Mouse (Mus musculus) neural tube, embryonic 11.5 days (tissue): ENCODE measurements around the gene Prickle1. TPM values are rescaled to one million over a fixed set of nuclear protein-coding genes. Genes with fewer than 3 reads are reported as not detected.

ENCODE experiments used
- ATAC-seq: fragments of 200-750 bp; cut with Nextera tagmentation; 2 replicates; pipeline ENCODE4 v1.8.0; 2017; ENCODE audit warnings: moderate number of reproducible peaks, mild to moderate bottlenecking, moderate TSS enrichment, moderate library complexity; ENCODE audit not compliant: insufficient read depth, low FRiP score, low TSS enrichment
- DNase-seq: peaks from one replicate; pipeline ENCODE4 v3.0.0-alpha.2; 2015; ENCODE audit warnings: low spot score
- H3K27ac ChIP-seq: fragments of 300-500 bp; sonication (generic); 2 replicates; pipeline ENCODE4 v1.5.1; 2014; ENCODE audit warnings: low read depth, mild to moderate bottlenecking, low read length
- H3K27me3 ChIP-seq: fragments of 300-500 bp; sonication (generic); 2 replicates; pipeline ENCODE4 v1.6.1; 2014; ENCODE audit warnings: mild to moderate bottlenecking, low read length, mixed read lengths; ENCODE audit not compliant: control insufficient read depth, insufficient read depth
- H3K36me3 ChIP-seq: fragments of 300-500 bp; sonication (generic); 2 replicates; pipeline ENCODE4 v1.6.1; 2014; ENCODE audit warnings: mild to moderate bottlenecking, low read length, moderate library complexity, mixed read lengths; ENCODE audit not compliant: control insufficient read depth, insufficient read depth
- H3K4me1 ChIP-seq: fragments of 300-500 bp; sonication (generic); 2 replicates; pipeline ENCODE4 v1.6.1; 2014; ENCODE audit warnings: low read length, mixed read lengths; ENCODE audit not compliant: control insufficient read depth, insufficient read depth
- H3K4me2 ChIP-seq: fragments of 300-500 bp; sonication (generic); 2 replicates; pipeline ENCODE4 v1.6.1; 2014; ENCODE audit warnings: low read depth, mild to moderate bottlenecking, moderate library complexity
- H3K4me3 ChIP-seq: fragments of 300-500 bp; sonication (generic); 2 replicates; pipeline ENCODE4 v1.5.1; 2014; ENCODE audit warnings: low read depth, low read length
- H3K9ac ChIP-seq: fragments of 300-500 bp; sonication (generic); 2 replicates; pipeline ENCODE4 v1.6.1; 2014; ENCODE audit warnings: mild to moderate bottlenecking, low read length
- H3K9me3 ChIP-seq: fragments of 300-500 bp; sonication (generic); 2 replicates; pipeline ENCODE4 v1.6.1; 2016; ENCODE audit warnings: low read length; ENCODE audit not compliant: control insufficient read depth
- WGBS: fragments of 180-500 bp; shearing (Covaris S2); extraction: QIAGEN DNeasy Blood & Tissue Kit; methylation state at CpG from one replicate; pipeline ENCODE4 v1.1.7; 2014; 5-methylcytosine and 5-hydroxymethylcytosine counted together
- polyA plus RNA-seq: library from polyadenylated mRNA; unstranded; fragments of >200 nt; fragmentation: Nextera tagmentation; extraction: Ambion mirVana; gene quantifications from 2 replicates; pipeline ENCODE4 v1.2.1, GENCODE M21; 2014

Prickle1 gene
- polyA plus RNA-seq, 1 experiment from 2014 or later: 19.9 TPM

DNA sequence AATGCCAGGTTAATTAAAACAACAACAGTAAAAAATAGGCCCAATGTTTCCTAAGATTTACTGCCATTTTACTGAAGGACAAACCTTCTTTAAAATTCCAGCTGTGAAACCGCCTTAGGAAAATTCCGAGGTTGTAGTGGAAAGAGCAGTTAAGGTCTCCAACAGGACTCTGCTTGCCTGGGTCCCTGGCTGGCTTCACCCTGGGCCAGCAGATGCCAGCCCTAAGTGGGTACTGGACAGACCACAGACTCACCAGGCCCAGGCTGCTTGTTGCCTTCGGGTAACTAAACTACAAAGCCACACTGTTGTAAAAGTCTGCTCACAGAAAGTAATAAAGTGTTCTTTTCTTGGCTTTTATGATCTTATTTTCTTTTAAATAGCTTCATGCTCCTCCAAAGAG is 26.8 kb downstream of the Prickle1 start:
- no peak for DNase-seq
- Histone ChIP-seq H3K9ac (no peak overlapping the region), H3K27me3 (no peaks in the 10 kb centered on the region), H3K4me3 (no peak overlapping the region), H3K36me3 (no peaks in the 10 kb centered on the region), H3K4me2 (no peak overlapping the region), H3K9me3 (no peaks in the 10 kb centered on the region), H3K4me1 (no peaks in the 10 kb centered on the region; the same call in 1 of the 2 replicates), H3K27ac (no peak overlapping the region)
- 21% methylated on average over 3 of the region's 3 CpGs for WGBS
- ATAC-seq: no peak

DNA sequence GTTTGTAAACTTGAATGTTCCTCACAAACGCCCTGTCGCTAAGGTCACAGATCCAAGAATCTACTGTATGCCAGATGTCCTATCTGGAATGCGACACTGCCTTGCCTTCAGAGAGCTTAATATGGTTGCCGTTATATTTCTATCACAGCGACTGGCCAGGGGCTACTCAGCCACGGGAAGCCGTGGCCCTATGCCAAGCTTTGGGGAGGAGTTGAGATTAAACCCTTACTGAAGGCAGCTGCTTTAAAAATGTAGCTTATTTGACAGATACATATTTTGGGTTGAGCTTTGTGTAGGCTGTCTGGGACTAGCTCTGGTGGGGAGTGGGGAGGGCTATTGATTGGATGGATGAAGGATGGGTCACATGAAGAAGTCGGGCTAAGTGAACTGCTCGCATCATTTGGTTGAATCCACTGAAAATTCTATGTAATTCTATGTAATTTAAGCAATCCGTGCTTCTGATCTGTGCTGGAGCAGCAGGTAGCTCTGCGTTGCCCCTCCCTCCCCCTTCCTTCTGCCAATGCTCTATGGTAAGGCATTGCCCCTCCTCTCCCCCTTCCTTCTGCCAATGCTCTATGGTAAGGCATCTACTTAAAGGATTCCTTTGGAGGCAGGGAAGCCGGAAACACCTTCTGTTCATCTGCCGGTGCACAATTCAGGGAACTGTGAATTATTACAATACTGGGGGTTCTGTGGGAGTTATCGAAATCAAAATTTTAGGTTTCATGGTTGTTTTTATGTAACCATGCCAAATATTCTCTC is 28.0 kb downstream of the Prickle1 start:
- Histone ChIP-seq H3K4me2 (no peak overlapping the region), H3K4me1 (peaks cover 4% of the 10 kb centered on the region), H3K4me3 (no peak overlapping the region), H3K9me3 (no peaks in the 10 kb centered on the region), H3K36me3 (no peaks in the 10 kb centered on the region), H3K27ac (no peak overlapping the region), H3K9ac (no peak overlapping the region), H3K27me3 (no peaks in the 10 kb centered on the region)
- DNase-seq: no peak
- ATAC-seq: no peak
- 74% methylated on average over 14 of the region's 14 CpGs for WGBS

DNA sequence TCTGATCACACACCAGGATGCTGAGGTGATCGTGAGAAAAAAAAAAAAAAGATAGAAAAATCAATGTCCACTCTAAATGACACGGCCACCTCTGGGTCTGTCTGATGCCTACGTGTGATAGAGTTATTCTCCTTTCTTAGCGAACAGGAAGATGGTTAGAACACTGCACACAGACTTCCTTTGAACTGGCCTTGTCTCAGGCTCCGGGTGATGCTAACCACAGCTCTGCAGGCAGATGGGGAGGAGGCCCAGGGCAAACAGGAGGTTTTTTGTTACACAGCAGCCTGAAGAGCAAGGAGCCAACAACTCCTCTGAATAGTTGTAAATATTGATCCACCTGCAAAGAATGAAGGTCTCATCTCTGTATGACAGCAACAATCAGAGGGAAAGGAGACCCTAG is 32.2 kb downstream of the Prickle1 start:
- no peak overlapping the region for H3K27ac ChIP-seq
- WGBS: 70% methylated on average over 5 of the region's 5 CpGs

DNA sequence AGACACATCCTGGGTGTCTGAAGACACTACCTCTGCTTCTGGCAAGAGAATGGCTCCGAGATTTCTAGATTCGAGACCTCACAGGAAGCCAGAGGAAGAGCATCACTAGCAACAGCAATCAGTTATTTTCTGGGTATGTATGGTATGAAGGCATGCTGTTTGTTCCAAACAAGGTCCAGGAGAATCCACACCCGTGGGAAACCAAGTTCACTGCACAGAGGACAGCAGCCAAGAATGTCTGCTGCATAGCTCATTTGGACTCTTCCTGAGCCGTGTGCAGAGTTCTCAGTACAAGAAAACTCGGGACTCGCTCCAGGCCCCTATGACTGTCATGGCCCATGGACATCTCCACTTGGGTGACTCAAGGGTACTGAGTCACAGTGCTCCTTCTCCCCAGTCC is 34.2 kb downstream of the Prickle1 start:
- DNase-seq (no peak), ATAC-seq (no peak)
- H3K27me3 ChIP-seq: no peaks in the 10 kb centered on the region
- H3K36me3 ChIP-seq: no peaks in the 10 kb centered on the region
- H3K9me3 ChIP-seq: no peaks in the 10 kb centered on the region
- 86% methylated on average over 6 of the region's 6 CpGs for WGBS
- no peak overlapping the region for H3K4me2 ChIP-seq
- no peak overlapping the region for H3K9ac ChIP-seq
- H3K4me1 ChIP-seq: peaks cover 4% of the 10 kb centered on the region; the same call in 1 of the 2 replicates
- no peak overlapping the region for H3K27ac ChIP-seq
- H3K4me3 ChIP-seq: no peak overlapping the region

More for the DNA sequence above, 32.2 kb downstream of the Prickle1 start:
- Histone ChIP-seq H3K27me3 (no peaks in the 10 kb centered on the region), H3K4me2 (no peak overlapping the region), H3K9me3 (no peaks in the 10 kb centered on the region), H3K9ac (no peak overlapping the region), H3K4me3 (no peak overlapping the region), H3K4me1 (peaks cover 4% of the 10 kb centered on the region), H3K36me3 (no peaks in the 10 kb centered on the region)
- ATAC-seq (no peak), DNase-seq (no peak)

DNA sequence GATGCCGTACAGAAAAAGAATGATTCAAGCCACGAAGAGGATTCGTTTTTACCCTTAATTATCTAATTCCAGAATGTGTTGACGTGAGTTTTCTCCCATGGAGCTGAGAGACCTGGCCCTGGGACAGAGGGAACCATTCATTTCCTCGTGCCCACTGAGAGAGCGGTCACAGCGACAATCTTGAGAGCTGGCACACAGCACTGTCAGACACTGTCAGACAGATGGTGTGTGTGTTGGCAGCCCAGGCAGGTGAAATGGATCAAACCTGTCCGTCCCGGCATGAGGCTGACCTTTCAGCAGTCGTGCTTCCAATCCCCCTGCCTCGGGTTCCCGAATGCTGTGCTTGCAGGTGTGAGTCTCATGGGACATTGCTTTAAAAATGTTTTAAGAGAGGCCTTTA is 37.3 kb downstream of the Prickle1 start:
- H3K4me1 ChIP-seq: peaks cover 1% of the 10 kb centered on the region; the same call in 1 of the 2 replicates
- no peaks in the 10 kb centered on the region for H3K36me3 ChIP-seq
- WGBS: 94% methylated on average over 12 of the region's 12 CpGs
- H3K9me3 ChIP-seq: no peaks in the 10 kb centered on the region
- no peaks in the 10 kb centered on the region for H3K27me3 ChIP-seq
- no peak overlapping the region for H3K4me2 ChIP-seq
- ATAC-seq (no peak), DNase-seq (no peak)
- H3K9ac ChIP-seq: no peak overlapping the region
- no peak overlapping the region for H3K27ac ChIP-seq
- no peak overlapping the region for H3K4me3 ChIP-seq

DNA sequence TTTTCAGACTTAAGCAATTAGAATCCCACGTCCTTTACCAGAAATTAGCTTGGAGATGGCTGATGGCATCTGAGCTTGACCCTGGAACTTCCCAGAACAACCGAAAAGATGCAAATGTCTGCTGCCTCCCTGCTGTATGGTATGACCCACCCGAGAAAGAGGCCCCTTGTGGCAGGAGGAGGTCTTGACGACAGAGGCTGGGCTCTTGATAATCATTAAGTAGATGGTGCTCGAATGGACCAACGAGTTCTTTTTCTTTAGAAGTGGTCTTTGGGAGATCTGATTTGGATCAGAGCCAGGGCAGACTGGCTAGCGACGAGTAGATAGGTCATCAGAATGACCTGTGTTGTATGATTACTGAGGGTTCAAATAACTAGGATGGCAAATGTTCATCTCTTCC is 40.0 kb downstream of the Prickle1 start:
- WGBS: 76% methylated on average over 8 of the region's 8 CpGs
- DNase-seq: no peak
- Histone ChIP-seq H3K9ac (no peak overlapping the region), H3K4me3 (no peak overlapping the region), H3K9me3 (no peaks in the 10 kb centered on the region), H3K4me2 (no peak overlapping the region), H3K27ac (no peak overlapping the region), H3K36me3 (no peaks in the 10 kb centered on the region), H3K4me1 (peaks cover 7% of the 10 kb centered on the region; the same call in 1 of the 2 replicates), H3K27me3 (no peaks in the 10 kb centered on the region)
- no peak for ATAC-seq

DNA sequence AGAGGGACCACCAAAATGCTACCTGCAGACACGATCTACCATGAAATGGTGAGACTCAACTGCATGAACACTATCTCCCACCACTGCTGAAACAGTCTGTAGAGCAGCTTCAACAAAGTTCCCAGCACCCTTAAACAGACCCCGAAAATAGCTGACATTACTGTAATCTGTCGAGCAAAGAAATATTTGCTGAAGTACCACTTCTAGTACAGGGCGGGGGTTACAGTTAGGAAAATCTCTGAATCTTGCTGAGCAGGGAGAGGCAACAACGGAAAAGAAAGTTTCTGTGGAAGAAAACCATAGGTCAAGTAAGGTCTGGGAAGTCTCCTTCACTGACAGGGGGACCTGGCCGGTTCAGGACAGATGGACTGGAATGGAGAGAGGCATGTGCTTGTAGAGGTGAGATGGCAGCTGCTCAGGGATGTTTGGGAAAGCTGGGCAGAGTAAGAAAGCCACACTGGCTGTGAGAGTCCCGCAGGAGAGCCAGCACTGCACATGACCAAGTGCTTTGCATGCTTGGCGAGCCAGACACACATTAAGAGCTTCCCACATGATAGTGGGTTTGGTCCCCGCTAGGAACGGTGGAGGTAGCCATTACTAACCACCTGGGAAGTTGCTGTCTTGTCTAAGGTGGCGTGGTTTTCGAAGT is 41.4 kb downstream of the Prickle1 start:
- Histone ChIP-seq H3K9me3 (no peaks in the 10 kb centered on the region), H3K4me2 (no peak overlapping the region), H3K27me3 (no peaks in the 10 kb centered on the region), H3K4me3 (no peak overlapping the region), H3K9ac (no peak overlapping the region), H3K4me1 (peaks cover 7% of the 10 kb centered on the region; the same call in 1 of the 2 replicates), H3K27ac (no peak overlapping the region), H3K36me3 (no peaks in the 10 kb centered on the region)
- DNase-seq (no peak), ATAC-seq (no peak)
- whole genome bisulfite sequencing: 86% methylated on average over 12 of the region's 12 CpGs

DNA sequence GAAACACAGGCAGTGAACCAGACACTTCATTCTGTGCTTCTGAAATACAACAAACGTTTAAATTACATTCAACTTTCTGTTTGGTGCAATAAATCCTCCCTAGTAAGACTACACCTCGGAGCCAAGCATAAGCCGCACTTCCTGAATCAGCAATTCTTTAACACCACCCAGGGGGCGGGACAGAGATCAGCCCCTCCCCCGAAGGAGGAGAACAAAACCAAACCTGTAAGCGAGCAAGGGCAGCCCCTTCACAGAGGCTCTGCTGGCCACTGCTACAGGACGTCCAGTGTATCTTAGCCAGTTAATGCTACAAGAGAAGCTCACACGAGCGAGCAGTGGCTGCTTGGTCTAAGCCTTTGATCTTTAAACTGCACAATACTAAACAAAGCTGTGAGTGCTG is 43.5 kb downstream of the Prickle1 start:
- H3K4me1 ChIP-seq: peaks cover 7% of the 10 kb centered on the region; the same call in 1 of the 2 replicates
- no peak overlapping the region for H3K27ac ChIP-seq
- H3K9ac ChIP-seq: no peak overlapping the region
- peak; percentile 58 for DNase-seq
- H3K4me2 ChIP-seq: no peak overlapping the region
- H3K27me3 ChIP-seq: no peaks in the 10 kb centered on the region
- H3K9me3 ChIP-seq: no peaks in the 10 kb centered on the region
- H3K36me3 ChIP-seq: no peaks in the 10 kb centered on the region
- no peak overlapping the region for H3K4me3 ChIP-seq
- 3% methylated on average over 9 of the region's 9 CpGs for WGBS
- ATAC-seq: peak; percentile 31

DNA sequence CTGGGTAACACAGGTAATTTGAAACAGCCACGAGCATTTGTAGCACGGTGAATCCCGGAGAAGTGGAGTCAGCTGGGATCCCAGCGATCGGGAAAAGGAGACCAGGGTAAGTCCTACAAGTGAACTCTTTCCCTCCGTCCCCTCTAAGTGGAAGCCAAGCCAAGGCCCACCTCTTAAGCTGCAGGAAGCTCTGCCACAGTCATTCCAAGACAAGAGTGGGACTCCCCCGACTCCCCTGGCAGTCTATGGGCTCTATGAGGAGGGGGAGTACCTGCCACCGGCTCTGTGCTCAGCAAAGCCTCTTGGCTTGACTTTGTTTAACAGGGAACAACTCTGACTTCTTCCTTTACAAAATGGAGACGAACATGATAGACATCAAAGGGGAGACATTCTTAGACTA is 47.4 kb downstream of the Prickle1 start:
- no peak for DNase-seq
- H3K9ac ChIP-seq: no peak overlapping the region
- WGBS: 80% methylated on average over 9 of the region's 9 CpGs
- H3K4me3 ChIP-seq: no peak overlapping the region
- peaks cover 7% of the 10 kb centered on the region; the same call in 1 of the 2 replicates for H3K4me1 ChIP-seq
- H3K27ac ChIP-seq: no peak overlapping the region
- H3K27me3 ChIP-seq: no peaks in the 10 kb centered on the region
- H3K36me3 ChIP-seq: no peaks in the 10 kb centered on the region
- no peak for ATAC-seq
- no peaks in the 10 kb centered on the region for H3K9me3 ChIP-seq
- H3K4me2 ChIP-seq: no peak overlapping the region
